Mouse (Mus musculus): ENCODE data around the gene Vapa. TPM values are rescaled to one million over a fixed set of nuclear protein-coding genes. Genes with fewer than 3 reads are reported as not detected.
A peak's percentile ranks its signal among the peaks of the same experiment; 100 is the strongest.
"Not testable (repeated sequence)": the region's sequence is repeated elsewhere in the genome, so short reads cannot be mapped to it uniquely, and the experiment has no call there.

The Vapa gene
- polyA plus RNA-seq, 1 experiment from 2014 or later, result 266 TPM

GRCm38 (mm10) chr17:65552426-65552997 is 60.8 kb downstream of the Vapa start:
- H3K4me2 ChIP-seq (replicated peaks; ENCODE audit: low read depth, low read length), result no peak overlapping the region
- no peaks in the 10 kb centered on the region for H3K4me1 ChIP-seq (replicated peaks; ENCODE audit: control insufficient read depth, insufficient read depth, low read length)
- ATAC-seq (ENCODE audit: low FRiP score), result no peak
- no peak for DNase-seq (ENCODE audit: low spot score)
- H3K27me3 ChIP-seq (ENCODE audit: control insufficient read depth, insufficient read depth, low read length), result no peaks in the 10 kb centered on the region
- H3K9ac ChIP-seq (ENCODE audit: low read depth, low read length), result no peak overlapping the region
- 93% methylated on average over 12 of the region's 12 CpGs for WGBS
- no peak overlapping the region for H3K27ac ChIP-seq (ENCODE audit: low read depth, low read length)
- no peaks in the 10 kb centered on the region for H3K9me3 ChIP-seq (ENCODE audit: control insufficient read depth, low read length)
- H3K4me3 ChIP-seq (ENCODE audit: low read depth, low read length), result no peak overlapping the region
- no peaks in the 10 kb centered on the region for H3K36me3 ChIP-seq (ENCODE audit: control insufficient read depth, insufficient read depth, low read length)

GRCm38 (mm10) chr17:65550357-65550756 is 63.0 kb downstream of the Vapa start:
- no peak overlapping the region for H3K4me2 ChIP-seq (replicated peaks; ENCODE audit: low read depth, low read length)
- no peak overlapping the region for H3K27ac ChIP-seq (ENCODE audit: low read depth, low read length)
- no peak for ATAC-seq (ENCODE audit: low FRiP score)
- no peaks in the 10 kb centered on the region for H3K9me3 ChIP-seq (ENCODE audit: control insufficient read depth, low read length)
- H3K9ac ChIP-seq (ENCODE audit: low read depth, low read length), result no peak overlapping the region
- no peaks in the 10 kb centered on the region for H3K27me3 ChIP-seq (ENCODE audit: control insufficient read depth, insufficient read depth, low read length)
- no peak overlapping the region for H3K4me3 ChIP-seq (ENCODE audit: low read depth, low read length)
- WGBS, result 92% methylated on average over 4 of the region's 4 CpGs
- no peak for DNase-seq (ENCODE audit: low spot score)
- H3K36me3 ChIP-seq (ENCODE audit: control insufficient read depth, insufficient read depth, low read length), result no peaks in the 10 kb centered on the region
- no peaks in the 10 kb centered on the region for H3K4me1 ChIP-seq (replicated peaks; ENCODE audit: control insufficient read depth, insufficient read depth, low read length)

GRCm38 (mm10) chr17:65548698-65549365 is 64.5 kb downstream of the Vapa start:
- ATAC-seq (ENCODE audit: low FRiP score), result no peak
- Histone ChIP-seq H3K4me1 (replicated peaks; ENCODE audit: control insufficient read depth, insufficient read depth, low read length) (no peaks in the 10 kb centered on the region), H3K27ac (ENCODE audit: low read depth, low read length) (no peak overlapping the region), H3K36me3 (ENCODE audit: control insufficient read depth, insufficient read depth, low read length) (no peaks in the 10 kb centered on the region), H3K4me2 (replicated peaks; ENCODE audit: low read depth, low read length) (no peak overlapping the region), H3K4me3 (ENCODE audit: low read depth, low read length) (no peak overlapping the region), H3K9me3 (ENCODE audit: control insufficient read depth, low read length) (no peaks in the 10 kb centered on the region), H3K27me3 (ENCODE audit: control insufficient read depth, insufficient read depth, low read length) (no peaks in the 10 kb centered on the region), H3K9ac (ENCODE audit: low read depth, low read length) (no peak overlapping the region)
- DNase-seq (ENCODE audit: low spot score), result no peak
- WGBS, result 78% methylated on average over 18 of the region's 18 CpGs

GRCm38 (mm10) chr17:65546221-65546620 is 67.1 kb downstream of the Vapa start:
- not testable (repeated sequence) for H3K27me3 ChIP-seq (ENCODE audit: control insufficient read depth, insufficient read depth, low read length); DNase-seq (ENCODE audit: low spot score); H3K36me3 ChIP-seq (ENCODE audit: control insufficient read depth, insufficient read depth, low read length); H3K9ac ChIP-seq (ENCODE audit: low read depth, low read length); H3K4me3 ChIP-seq (ENCODE audit: low read depth, low read length); H3K4me2 ChIP-seq (replicated peaks; ENCODE audit: low read depth, low read length); H3K4me1 ChIP-seq (replicated peaks; ENCODE audit: control insufficient read depth, insufficient read depth, low read length); H3K9me3 ChIP-seq (ENCODE audit: control insufficient read depth, low read length); ATAC-seq (ENCODE audit: low FRiP score); H3K27ac ChIP-seq (ENCODE audit: low read depth, low read length)
- WGBS, result 94% methylated on average over 4 of the region's 4 CpGs

- peak; percentile 84 for ATAC-seq (ENCODE audit: low FRiP score)
- DNase-seq (ENCODE audit: low spot score), result peak; percentile 58
- no peaks in the 10 kb centered on the region for H3K27me3 ChIP-seq (ENCODE audit: control insufficient read depth, insufficient read depth, low read length)
- H3K4me1 ChIP-seq (replicated peaks; ENCODE audit: control insufficient read depth, insufficient read depth, low read length), result no peaks in the 10 kb centered on the region
- peak within 1 kb of the TSS; percentile 38 for H3K4me2 ChIP-seq (replicated peaks; ENCODE audit: low read depth, low read length)
- H3K4me3 ChIP-seq (ENCODE audit: low read depth, low read length), result peak within 1 kb of the TSS; percentile 26
- no peaks in the 10 kb centered on the region for H3K36me3 ChIP-seq (ENCODE audit: control insufficient read depth, insufficient read depth, low read length)
- no peak within 1 kb of the TSS for H3K9ac ChIP-seq (ENCODE audit: low read depth, low read length)
- WGBS, result 19% methylated on average over 26 of the region's 26 CpGs
- H3K27ac ChIP-seq (ENCODE audit: low read depth, low read length), result no peak within 1 kb of the TSS
- no peaks in the 10 kb centered on the region for H3K9me3 ChIP-seq (ENCODE audit: control insufficient read depth, low read length)
Measured at GRCm38 (mm10) chr17:65540441-65541272, 72.7 kb downstream of the Vapa start, which contains the start of gene Tmem232. Gene Tmem232, minus strand, starts transcription at chr17:65540782.

GRCm38 (mm10) chr17:65536156-65536555 is 77.2 kb downstream of the Vapa start:
- WGBS, result 29% methylated on average over 3 of the region's 3 CpGs
- H3K9ac ChIP-seq (ENCODE audit: low read depth, low read length), result no peak overlapping the region
- no peak overlapping the region for H3K27ac ChIP-seq (ENCODE audit: low read depth, low read length)
- no peaks in the 10 kb centered on the region for H3K36me3 ChIP-seq (ENCODE audit: control insufficient read depth, insufficient read depth, low read length)
- no peak overlapping the region for H3K4me3 ChIP-seq (ENCODE audit: low read depth, low read length)
- ATAC-seq (ENCODE audit: low FRiP score) (peak; percentile 39; the same call in 1 of the 2 replicates), DNase-seq (ENCODE audit: low spot score) (peak; percentile 78)
- no peaks in the 10 kb centered on the region for H3K9me3 ChIP-seq (ENCODE audit: control insufficient read depth, low read length)
- no peak overlapping the region for H3K4me2 ChIP-seq (replicated peaks; ENCODE audit: low read depth, low read length)
- no peaks in the 10 kb centered on the region for H3K27me3 ChIP-seq (ENCODE audit: control insufficient read depth, insufficient read depth, low read length)
- H3K4me1 ChIP-seq (replicated peaks; ENCODE audit: control insufficient read depth, insufficient read depth, low read length), result no peaks in the 10 kb centered on the region

- H3K4me2 ChIP-seq (replicated peaks; ENCODE audit: low read depth, low read length); H3K27ac ChIP-seq (ENCODE audit: low read depth, low read length); H3K4me1 ChIP-seq (replicated peaks; ENCODE audit: control insufficient read depth, insufficient read depth, low read length); H3K9ac ChIP-seq (ENCODE audit: low read depth, low read length); H3K27me3 ChIP-seq (ENCODE audit: control insufficient read depth, insufficient read depth, low read length); ATAC-seq (ENCODE audit: low FRiP score); H3K9me3 ChIP-seq (ENCODE audit: control insufficient read depth, low read length); DNase-seq (ENCODE audit: low spot score); H3K36me3 ChIP-seq (ENCODE audit: control insufficient read depth, insufficient read depth, low read length); H3K4me3 ChIP-seq (ENCODE audit: low read depth, low read length): not testable (repeated sequence)
Measured at GRCm38 (mm10) chr17:65532381-65532780, 81.0 kb downstream of the Vapa start.

Measured in hindbrain, embryonic 11.5 days (tissue).